Mouse (Mus musculus) embryonic fibroblast, embryonic 13.5 days (primary cell): ENCODE data around the gene Rmnd1.

Experiments used
- CTCF ChIP-seq: IDR thresholded peaks from 2 replicates; pipeline ENCODE4 v1.5.1; 2011; ENCODE audit warnings: mild to moderate bottlenecking, control low read depth, low read length, moderate library complexity, borderline replicate concordance; ENCODE audit not compliant: insufficient read depth
- POLR2A ChIP-seq: IDR thresholded peaks from 2 replicates; pipeline ENCODE4 v1.6.1; 2011; ENCODE audit warnings: low read depth, mild to moderate bottlenecking, control low read depth, low read length, moderate library complexity

GRCm38 (mm10) chr10:4380748-4381147, 51.4 kb downstream of the Rmnd1 start:
- TF ChIP-seq POLR2A, result no peak
- no peak for TF ChIP-seq CTCF
